Mouse (Mus musculus) erythroblast, embryonic 14.5 days (primary cell): ENCODE results near the gene Tmem100.

Experiments used
- GATA1 ChIP-seq: IDR thresholded peaks from 2 replicates; pipeline ENCODE4 v1.6.1; 2012; ENCODE audit warnings: low read length, inconsistent platforms, mixed read lengths
- TAL1 ChIP-seq: IDR thresholded peaks from 3 replicates; pipeline ENCODE4 v1.6.1; 2012; ENCODE audit warnings: low read length, inconsistent platforms, mixed read lengths

- no peak for TF ChIP-seq GATA1
- no peak for TF ChIP-seq TAL1
Observed at GRCm38 (mm10) chr11:90002231-90002986, 27.7 kb upstream of the Tmem100 start, which contains the start of gene Pctp.
